Mouse (Mus musculus) brain, embryonic 14.5 days (tissue): ENCODE measurements at regions not wholly inside any gene's neighbourhood (a gene's known extent, or its start where the extent isn't known, plus 50 kb on each side); places are given as distances from the start of the nearest gene placed in this dataset.

Experiments
- CTCF ChIP-seq: fragments of 200-500 bp; IDR thresholded peaks from 2 replicates; pipeline ENCODE4 v1.5.1; 2012; ENCODE audit warnings: inconsistent platforms, mild to moderate bottlenecking, moderate library complexity, borderline replicate concordance; ENCODE audit not compliant: insufficient read depth, insufficient read length; ENCODE audit errors: extremely low read depth
- POLR2A ChIP-seq: fragments of 200-500 bp; IDR thresholded peaks from 2 replicates; pipeline ENCODE4 v1.6.1; 2012; ENCODE audit warnings: mild to moderate bottlenecking, inconsistent platforms, borderline replicate concordance; ENCODE audit not compliant: poor library complexity, insufficient read depth, insufficient read length, severe bottlenecking; ENCODE audit errors: extremely low read depth

GRCm38 (mm10) chr10:26630196-26630760 lies 122.9 kb upstream of the Arhgap18 start:
- no peak for TF ChIP-seq CTCF
- TF ChIP-seq POLR2A = no peak
